Mouse (Mus musculus) heart, embryonic 11.5 days (tissue): Measurements from ENCODE around the gene Clpb. TPM values are rescaled to one million over a fixed set of nuclear protein-coding genes. Genes with fewer than 3 reads are reported as not detected.

Experiments
- ATAC-seq: fragments of 200-750 bp; cut with Nextera tagmentation; replicated peaks from 2 replicates; pipeline ENCODE4 v1.8.0; 2017; ENCODE audit warnings: moderate library complexity; ENCODE audit not compliant: insufficient number of reproducible peaks, low FRiP score, low TSS enrichment
- H3K27ac ChIP-seq: fragments of 300-500 bp; sonication (generic); 2 replicates; pipeline ENCODE4 v1.5.1; 2014; ENCODE audit warnings: mild to moderate bottlenecking, low read depth, low read length
- H3K27me3 ChIP-seq: fragments of 300-500 bp; sonication (generic); 2 replicates; pipeline ENCODE4 v1.6.1; 2014; ENCODE audit warnings: mild to moderate bottlenecking, low read length, mixed read lengths; ENCODE audit not compliant: control insufficient read depth, insufficient read depth
- H3K36me3 ChIP-seq: fragments of 300-500 bp; sonication (generic); 2 replicates; pipeline ENCODE4 v1.6.1; 2014; ENCODE audit warnings: mild to moderate bottlenecking, low read length, moderate library complexity, mixed read lengths; ENCODE audit not compliant: control insufficient read depth, insufficient read depth
- H3K4me1 ChIP-seq: fragments of 300-500 bp; sonication (generic); 2 replicates; pipeline ENCODE4 v1.6.1; 2014; ENCODE audit warnings: low read length; ENCODE audit not compliant: control insufficient read depth, insufficient read depth
- H3K4me2 ChIP-seq: fragments of 300-500 bp; sonication (generic); 2 replicates; pipeline ENCODE4 v1.6.1; 2014; ENCODE audit warnings: mild to moderate bottlenecking, moderate library complexity
- H3K4me3 ChIP-seq: fragments of 300-500 bp; sonication (generic); 2 replicates; pipeline ENCODE4 v1.5.1; 2014; ENCODE audit warnings: low read depth, low read length
- H3K9ac ChIP-seq: fragments of 300-500 bp; sonication (generic); 2 replicates; pipeline ENCODE4 v1.6.1; 2014; ENCODE audit warnings: mild to moderate bottlenecking, low read depth, low read length, moderate library complexity
- H3K9me3 ChIP-seq: fragments of 300-500 bp; sonication (generic); replicated peaks from 2 replicates; pipeline ENCODE4 v1.6.1; 2016; ENCODE audit warnings: low read length; ENCODE audit not compliant: control insufficient read depth
- WGBS: fragments of 180-500 bp; shearing (Covaris S2); extraction: QIAGEN DNeasy Blood & Tissue Kit; methylation state at CpG from one replicate; pipeline ENCODE4 v1.1.7; 2014; ENCODE audit not compliant: insufficient replicate concordance; 5-methylcytosine and 5-hydroxymethylcytosine counted together
- polyA plus RNA-seq: library from polyadenylated mRNA; unstranded; fragments of >200 nt; fragmentation: Nextera tagmentation; extraction: Ambion mirVana; gene quantifications from 2 replicates; pipeline ENCODE4 v1.2.1, GENCODE M21; 2014

Gene Clpb
- polyA plus RNA-seq, 1 experiment from 2014 or later = 36.1 TPM

DNA sequence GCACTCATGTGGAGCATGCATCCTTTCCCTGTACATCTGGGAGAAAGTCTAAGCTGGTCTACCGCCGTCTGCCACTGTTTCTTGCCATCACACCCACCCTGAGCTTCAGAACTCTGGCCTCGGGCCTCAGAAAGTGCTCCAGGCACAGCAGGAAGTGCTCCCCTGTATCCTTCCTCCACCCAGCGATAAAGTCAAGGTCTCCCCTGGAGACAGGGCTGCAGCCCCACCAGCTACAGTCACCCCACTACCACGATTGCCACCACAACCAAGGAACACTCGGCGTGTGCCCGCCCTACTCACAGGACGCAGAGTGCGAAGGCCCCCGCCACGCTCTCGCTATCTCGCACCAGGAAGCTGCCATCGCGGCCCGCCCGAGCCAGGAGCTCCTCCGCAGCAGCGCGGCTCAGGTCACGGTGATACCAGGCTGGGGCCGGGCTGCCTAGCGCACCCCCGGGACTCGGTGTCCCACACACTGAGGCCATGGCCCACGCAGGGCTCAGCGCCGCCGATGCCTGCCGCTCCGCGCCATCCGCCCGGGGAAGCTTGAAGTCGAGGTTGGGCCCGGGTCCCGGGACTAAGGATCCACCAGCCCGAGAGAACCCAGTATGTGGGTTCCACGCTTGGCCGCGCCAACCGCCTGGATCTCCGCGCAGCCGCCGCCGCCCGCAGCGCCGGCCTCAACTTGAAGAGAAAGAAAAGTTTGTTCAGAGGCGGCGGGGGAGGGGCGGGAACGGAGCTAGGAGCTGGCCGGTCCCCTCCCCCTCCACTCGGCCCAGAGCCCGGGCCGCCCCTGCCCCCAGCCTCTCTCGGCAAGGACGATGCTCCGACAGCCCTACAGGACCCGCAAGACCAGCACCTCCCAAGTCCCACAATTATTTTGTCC, 173.1 kb downstream of the Clpb start:
- Histone ChIP-seq H3K4me3 (peak overlapping the region; percentile 70), H3K27me3 (no peaks in the 10 kb centered on the region), H3K4me1 (peaks cover 22% of the 10 kb centered on the region), H3K9me3 (no peaks in the 10 kb centered on the region), H3K4me2 (peak overlapping the region; percentile 87), H3K9ac (peak overlapping the region; percentile 86), H3K27ac (peak overlapping the region; percentile 90), H3K36me3 (peaks cover 10% of the 10 kb centered on the region)
- under 1% methylated on average over 59 of the region's 63 CpGs for WGBS
- ATAC-seq = peak; percentile 57; the same call in 1 of the 2 replicates

DNA sequence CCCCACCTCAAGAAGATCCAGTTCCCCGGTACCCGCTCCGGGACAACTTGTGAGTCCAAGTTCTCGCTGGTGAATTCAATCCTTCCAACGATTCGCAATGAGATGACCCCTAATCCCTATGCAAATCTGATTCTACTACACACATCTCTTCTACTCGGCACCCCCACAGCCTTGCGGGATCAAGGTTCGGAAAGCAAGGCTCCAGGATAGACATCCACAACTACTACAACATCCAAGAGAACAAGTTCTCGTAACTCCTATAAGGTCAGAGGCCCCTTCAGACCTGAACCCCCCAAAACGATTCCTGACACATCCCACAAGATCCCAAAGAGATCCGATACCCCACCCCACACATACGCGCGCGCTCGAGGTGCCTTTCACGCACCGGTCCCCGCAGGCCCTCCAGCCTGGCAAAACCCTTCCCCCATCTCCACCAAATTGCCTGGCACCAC, 173.7 kb downstream of the Clpb start:
- Histone ChIP-seq H3K4me1 (peaks cover 22% of the 10 kb centered on the region), H3K4me3 (peak overlapping the region; percentile 70), H3K4me2 (peak overlapping the region; percentile 87), H3K36me3 (peaks cover 3% of the 10 kb centered on the region), H3K9me3 (no peaks in the 10 kb centered on the region), H3K27ac (peak overlapping the region; percentile 90), H3K9ac (peak overlapping the region; percentile 86), H3K27me3 (no peaks in the 10 kb centered on the region)
- ATAC-seq = peak; percentile 5; the same call in 1 of the 2 replicates
- WGBS = under 1% methylated on average over 20 of the region's 20 CpGs

DNA sequence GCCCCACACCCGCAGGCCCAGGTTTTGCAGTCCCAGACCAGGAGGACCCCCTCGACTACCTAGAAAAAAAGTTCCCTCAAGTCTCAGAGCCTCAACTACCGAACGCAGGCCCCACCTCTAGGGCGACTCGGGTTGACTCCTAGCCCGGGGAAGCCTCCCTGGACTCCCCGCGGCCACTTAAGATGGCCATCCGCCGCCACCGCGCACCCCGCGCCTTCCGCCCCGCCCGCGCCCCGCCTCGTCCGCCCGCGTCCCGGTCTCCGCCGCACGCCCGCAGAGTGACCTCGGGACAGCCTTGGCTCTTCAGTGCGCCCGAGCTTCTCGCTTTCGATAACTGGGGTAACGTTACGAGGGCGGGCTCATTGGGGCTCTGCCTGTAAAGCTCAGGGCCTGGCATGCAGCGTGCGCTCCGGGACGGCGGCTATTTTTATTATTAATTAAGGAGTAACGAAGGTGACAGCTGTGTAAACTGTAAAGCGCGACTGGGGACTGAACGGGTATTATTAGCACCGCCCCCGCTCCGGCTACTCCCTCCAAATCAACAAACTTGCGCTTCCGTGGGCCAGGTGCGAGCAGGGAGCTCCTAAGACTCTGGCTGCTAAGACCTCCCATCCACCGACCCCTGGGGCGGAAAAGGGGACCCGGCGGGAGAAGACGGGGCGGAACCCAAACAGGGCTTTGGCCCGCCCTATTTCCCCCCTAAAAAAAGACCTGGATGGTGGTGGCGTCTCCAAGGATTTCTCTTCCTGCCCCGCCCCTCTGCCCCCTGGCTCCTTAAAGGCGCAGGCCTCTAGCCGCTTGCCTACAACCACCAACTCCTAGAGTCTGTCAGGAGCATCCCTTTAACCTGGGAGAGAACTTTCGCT, 174.4 kb downstream of the Clpb start, which contains the start of gene Inppl1:
Gene Inppl1 (minus strand): TSS at position 624 of the 866 bp plus-strand sequence.
- Histone ChIP-seq H3K4me1 (peaks cover 22% of the 10 kb centered on the region), H3K27ac (peak within 1 kb of the TSS; percentile 90), H3K9me3 (no peaks in the 10 kb centered on the region), H3K27me3 (no peaks in the 10 kb centered on the region), H3K4me3 (peak within 1 kb of the TSS; percentile 70), H3K36me3 (peaks cover 2% of the 10 kb centered on the region; the same call in 1 of the 2 replicates), H3K4me2 (peak within 1 kb of the TSS; percentile 87), H3K9ac (peak within 1 kb of the TSS; percentile 86)
- WGBS = under 1% methylated on average over 64 of the region's 64 CpGs
- peak; percentile 66 for ATAC-seq

DNA sequence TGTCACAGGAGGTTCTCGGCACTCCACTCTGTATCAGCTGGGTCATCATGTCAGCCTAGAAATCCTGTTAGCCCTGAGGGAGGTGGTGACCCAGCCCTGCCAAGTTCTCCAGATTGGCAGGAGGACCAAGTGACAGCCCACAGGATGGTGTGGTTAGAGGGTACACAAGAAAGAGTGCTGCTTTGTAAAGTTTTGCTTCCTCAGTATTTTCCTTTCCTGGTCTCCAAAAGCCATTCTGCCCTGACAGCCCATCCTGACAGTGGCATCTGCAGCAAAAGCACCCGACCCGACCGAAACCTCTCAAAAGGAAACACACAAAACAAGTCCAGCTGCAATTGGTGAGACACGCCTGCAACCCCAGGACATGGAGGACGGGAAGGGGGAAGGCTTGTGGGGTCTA, 180.8 kb downstream of the Clpb start:
- H3K4me1 ChIP-seq = no peaks in the 10 kb centered on the region
- no peaks in the 10 kb centered on the region for H3K27me3 ChIP-seq
- no peak overlapping the region for H3K27ac ChIP-seq
- no peak overlapping the region for H3K4me3 ChIP-seq
- ATAC-seq = no peak
- 64% methylated on average over 6 of the region's 6 CpGs for WGBS
- H3K4me2 ChIP-seq = no peak overlapping the region
- H3K36me3 ChIP-seq = no peaks in the 10 kb centered on the region
- H3K9me3 ChIP-seq = no peaks in the 10 kb centered on the region
- no peak overlapping the region for H3K9ac ChIP-seq

Other genes starting within 250 kb of the Clpb start
- gene Pde2a, start 241.9 kb upstream of the Clpb start, polyA plus RNA-seq = 5.8 and 5.9 TPM in 2 replicates
- gene Art2b, start 78.0 kb upstream of the Clpb start, polyA plus RNA-seq = not detected in 2 replicates
- not detected in 2 replicates for gene Phox2a, start 154.7 kb downstream of the Clpb start, polyA plus RNA-seq
- gene Inppl1, start 174.6 kb downstream of the Clpb start, polyA plus RNA-seq = 33.6 and 52.0 TPM in 2 replicates
- gene Folr2, start 193.6 kb downstream of the Clpb start, polyA plus RNA-seq = not detected in 2 replicates
- gene Anapc15, start 200.1 kb downstream of the Clpb start, polyA plus RNA-seq = 73.3 and 76.5 TPM in 2 replicates
- 3.2 and 4.3 TPM in 2 replicates for gene Folr1, start 207.2 kb downstream of the Clpb start, polyA plus RNA-seq
- 137 and 146 TPM in 2 replicates for gene Lamtor1, start 242.3 kb downstream of the Clpb start, polyA plus RNA-seq
- gene Tomt, start 242.7 kb downstream of the Clpb start, polyA plus RNA-seq = 0.10 and 0.61 TPM in 2 replicates